Mouse (Mus musculus) kidney, embryonic 16.5 days (tissue): ENCODE measurements around the gene Psmd1. TPM values are rescaled to one million over a fixed set of nuclear protein-coding genes. Genes with fewer than 3 reads are reported as not detected.

Source experiments
- ATAC-seq: fragments of 200-750 bp; cut with Nextera tagmentation; 2 replicates; pipeline ENCODE4 v1.8.0; 2017; ENCODE audit warnings: moderate TSS enrichment; ENCODE audit not compliant: low FRiP score, low TSS enrichment
- H3K27ac ChIP-seq: fragments of 300-500 bp; sonication (generic); 2 replicates; pipeline ENCODE4 v1.5.1; 2014; ENCODE audit warnings: low read length
- H3K27me3 ChIP-seq: fragments of 300-500 bp; sonication (generic); 2 replicates; pipeline ENCODE4 v1.6.1; 2014; ENCODE audit warnings: low read length, control low read depth, mixed read lengths; ENCODE audit not compliant: insufficient read depth
- H3K36me3 ChIP-seq: fragments of 300-500 bp; sonication (generic); 2 replicates; pipeline ENCODE4 v1.6.1; 2014; ENCODE audit warnings: low read length, control low read depth, mixed read lengths; ENCODE audit not compliant: insufficient read depth
- H3K4me1 ChIP-seq: fragments of 300-500 bp; sonication (generic); 2 replicates; pipeline ENCODE4 v1.6.1; 2014; ENCODE audit warnings: low read length, control low read depth, mixed read lengths; ENCODE audit not compliant: insufficient read depth
- H3K4me2 ChIP-seq: fragments of 300-500 bp; sonication (generic); replicated peaks from 2 replicates; pipeline ENCODE4 v1.6.1; 2014; ENCODE audit warnings: low read depth, low read length
- H3K4me3 ChIP-seq: fragments of 300-500 bp; sonication (generic); 2 replicates; pipeline ENCODE4 v1.5.1; 2014; ENCODE audit warnings: mild to moderate bottlenecking, low read length
- H3K9ac ChIP-seq: fragments of 300-500 bp; sonication (generic); replicated peaks from 2 replicates; pipeline ENCODE4 v1.6.1; 2014; ENCODE audit warnings: low read length
- H3K9me3 ChIP-seq: fragments of 300-500 bp; sonication (generic); 2 replicates; pipeline ENCODE4 v1.6.1; 2016; ENCODE audit warnings: low read length, control low read depth
- WGBS: fragments of 180-500 bp; shearing (Covaris S2); extraction: QIAGEN DNeasy Blood & Tissue Kit; methylation state at CpG from one replicate; pipeline ENCODE4 v1.1.7; 2014; 5-methylcytosine and 5-hydroxymethylcytosine counted together
- polyA plus RNA-seq: library from polyadenylated mRNA; unstranded; fragments of >200 nt; fragmentation: Nextera tagmentation; extraction: Ambion mirVana; gene quantifications from 2 replicates; pipeline ENCODE4 v1.2.1, GENCODE M21; 2015

Gene Psmd1
- polyA plus RNA-seq, 1 experiment from 2014 or later: 194 TPM

DNA sequence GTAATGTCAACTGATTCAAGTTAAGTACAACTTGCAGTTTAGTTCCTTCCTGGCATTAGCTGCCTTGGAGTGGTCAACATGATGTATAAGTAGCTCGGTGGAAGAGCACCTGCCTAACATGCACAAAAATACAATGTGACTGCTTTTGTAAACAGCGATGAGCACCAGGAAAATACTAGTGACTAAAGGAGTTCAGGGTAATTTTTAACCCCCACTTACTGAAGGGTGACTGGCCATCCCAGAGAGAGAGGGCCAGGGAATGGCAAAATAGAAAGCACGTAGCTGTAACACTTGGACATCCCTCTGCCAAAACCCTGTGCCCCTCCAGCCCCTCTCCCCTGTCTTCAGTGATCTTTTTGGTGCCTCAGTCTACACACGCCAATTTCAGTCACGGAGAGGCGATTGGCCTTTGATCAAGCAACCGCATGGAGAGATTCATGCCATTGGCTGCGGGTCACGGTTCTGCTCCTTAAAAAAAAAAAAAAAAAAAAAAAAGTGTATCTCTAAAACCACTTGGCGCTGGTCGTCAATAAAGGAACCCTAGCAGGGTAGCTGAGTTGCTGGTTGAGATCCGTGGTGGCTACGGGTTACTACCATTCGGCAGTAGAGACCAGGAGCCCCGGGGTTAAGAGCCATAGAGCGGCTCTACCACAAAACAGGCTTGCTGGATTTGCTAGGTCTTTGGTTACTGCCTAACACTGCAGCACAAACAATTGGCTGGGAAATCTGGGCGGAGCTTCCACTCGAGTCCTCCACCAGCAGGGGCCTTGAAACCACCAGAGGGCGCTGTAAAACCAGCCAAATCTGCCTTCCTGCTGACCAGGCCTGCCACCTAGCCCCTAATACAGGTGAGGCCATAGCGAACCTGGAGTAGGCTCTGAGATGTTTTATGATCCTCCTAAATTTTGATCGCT is 5.1 kb upstream of the Psmd1 start:
- peak; percentile 90 for ATAC-seq
- 8% methylated on average over 21 of the region's 21 CpGs for WGBS
- Histone ChIP-seq H3K4me3 (peak overlapping the region; percentile 48), H3K9me3 (no peaks in the 10 kb centered on the region), H3K36me3 (no peaks in the 10 kb centered on the region), H3K27me3 (no peaks in the 10 kb centered on the region), H3K27ac (peak overlapping the region; percentile 62), H3K4me2 (peak overlapping the region; percentile 66), H3K9ac (peak overlapping the region; percentile 59), H3K4me1 (peaks cover 4% of the 10 kb centered on the region)

DNA sequence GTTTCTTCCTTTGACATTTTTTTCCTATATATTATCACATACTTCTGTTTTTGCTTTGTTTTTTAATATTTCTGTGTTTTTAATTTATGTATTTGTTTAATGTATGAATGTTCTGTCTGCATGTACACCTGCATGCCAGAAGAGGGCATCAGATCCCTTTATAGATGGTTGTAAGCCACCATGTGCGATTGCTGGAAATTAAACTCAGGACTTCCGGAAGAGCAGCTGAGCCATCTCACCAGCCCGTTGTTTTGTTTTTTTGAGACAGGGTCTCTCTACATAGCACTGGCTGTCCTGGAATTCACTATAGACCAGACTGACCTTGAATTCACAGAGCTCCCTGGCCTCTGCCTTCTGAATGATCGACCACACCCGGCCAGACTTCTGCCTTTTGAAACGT is 1.7 kb upstream of the Psmd1 start:
- Histone ChIP-seq H3K27me3 (no peaks in the 10 kb centered on the region), H3K4me2 (no peak overlapping the region), H3K4me3 (no peak overlapping the region), H3K4me1 (peaks cover 16% of the 10 kb centered on the region), H3K9me3 (no peaks in the 10 kb centered on the region), H3K9ac (no peak overlapping the region), H3K36me3 (no peaks in the 10 kb centered on the region), H3K27ac (no peak overlapping the region)
- 76% methylated on average over 6 of the region's 6 CpGs for WGBS
- no peak for ATAC-seq

DNA sequence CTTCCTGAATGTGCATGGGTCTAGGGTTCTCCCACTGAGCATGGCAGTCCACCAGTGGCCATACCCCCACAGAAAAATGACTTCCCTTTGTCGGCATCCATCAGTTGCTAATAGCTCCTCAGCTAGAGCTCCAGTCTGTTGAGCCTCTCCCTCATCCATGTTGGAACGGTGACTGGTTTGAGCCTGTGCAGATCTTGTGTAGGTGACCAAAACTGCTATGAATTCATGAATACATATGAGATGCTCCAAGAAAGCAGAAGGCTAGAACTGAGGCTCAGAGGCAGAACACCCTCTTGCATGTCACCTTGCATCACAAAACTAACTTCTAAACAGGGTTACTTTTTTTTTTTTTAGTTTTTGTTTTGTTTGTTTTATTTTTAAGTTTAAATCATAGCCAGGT is 12.4 kb downstream of the Psmd1 start:
- no peaks in the 10 kb centered on the region for H3K4me1 ChIP-seq
- no peaks in the 10 kb centered on the region for H3K9me3 ChIP-seq
- no peak overlapping the region for H3K9ac ChIP-seq
- H3K4me3 ChIP-seq: no peak overlapping the region
- WGBS: 100% methylated on average over 2 of the region's 2 CpGs
- peaks cover 59% of the 10 kb centered on the region for H3K36me3 ChIP-seq
- no peak for ATAC-seq
- no peaks in the 10 kb centered on the region for H3K27me3 ChIP-seq
- H3K27ac ChIP-seq: no peak overlapping the region
- no peak overlapping the region for H3K4me2 ChIP-seq

DNA sequence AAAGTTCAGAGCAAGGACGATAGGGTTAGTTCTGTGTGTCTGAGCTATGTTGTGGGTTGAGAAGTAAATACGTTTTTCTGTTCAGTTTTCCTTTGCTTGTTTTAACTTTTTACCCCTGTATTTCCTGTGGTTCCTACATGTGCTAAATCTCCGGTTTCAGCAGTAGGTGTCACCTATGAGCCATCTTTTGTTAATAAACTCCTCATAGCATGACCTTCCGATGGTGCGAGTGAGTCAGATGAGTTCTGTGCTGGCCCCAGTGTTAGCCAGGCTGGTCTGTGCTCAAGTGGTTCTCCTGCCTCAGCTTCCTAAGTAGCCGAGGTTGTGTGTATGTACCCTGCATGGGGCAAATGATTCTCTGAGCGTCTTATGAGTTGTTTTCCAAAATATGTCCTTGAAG is 30.2 kb downstream of the Psmd1 start:
- no peak overlapping the region for H3K27ac ChIP-seq
- H3K9ac ChIP-seq: no peak overlapping the region
- no peak overlapping the region for H3K4me2 ChIP-seq
- no peaks in the 10 kb centered on the region for H3K27me3 ChIP-seq
- H3K9me3 ChIP-seq: no peaks in the 10 kb centered on the region
- 78% methylated on average over 7 of the region's 7 CpGs for WGBS
- no peak overlapping the region for H3K4me3 ChIP-seq
- H3K36me3 ChIP-seq: peaks cover 56% of the 10 kb centered on the region
- H3K4me1 ChIP-seq: no peaks in the 10 kb centered on the region
- no peak for ATAC-seq

DNA sequence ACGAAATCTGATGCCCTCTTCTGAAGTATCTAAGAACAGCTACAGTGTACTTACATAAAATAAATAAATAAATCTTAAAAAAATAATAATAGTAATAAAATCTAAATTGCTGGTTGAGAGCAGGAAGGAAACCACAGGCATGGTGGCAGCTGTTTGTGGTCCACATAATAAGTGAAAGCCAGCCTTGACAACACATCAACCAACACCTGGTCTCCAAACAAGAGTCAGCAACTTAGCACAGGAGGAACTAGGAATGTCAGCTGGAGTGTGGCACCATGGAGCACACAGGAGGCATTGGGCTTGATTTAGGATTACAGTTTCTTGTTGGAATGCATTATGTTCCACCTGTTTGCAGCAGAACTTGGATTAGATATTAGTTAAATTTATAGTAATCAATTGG is 40.9 kb downstream of the Psmd1 start:
- H3K27me3 ChIP-seq: no peaks in the 10 kb centered on the region
- no peak overlapping the region for H3K4me3 ChIP-seq
- WGBS: 92% methylated on average over 1 of the region's 1 CpGs
- H3K4me2 ChIP-seq: no peak overlapping the region
- H3K9me3 ChIP-seq: no peaks in the 10 kb centered on the region
- H3K27ac ChIP-seq: no peak overlapping the region
- no peaks in the 10 kb centered on the region for H3K36me3 ChIP-seq
- no peak for ATAC-seq
- H3K4me1 ChIP-seq: no peaks in the 10 kb centered on the region
- H3K9ac ChIP-seq: no peak overlapping the region

DNA sequence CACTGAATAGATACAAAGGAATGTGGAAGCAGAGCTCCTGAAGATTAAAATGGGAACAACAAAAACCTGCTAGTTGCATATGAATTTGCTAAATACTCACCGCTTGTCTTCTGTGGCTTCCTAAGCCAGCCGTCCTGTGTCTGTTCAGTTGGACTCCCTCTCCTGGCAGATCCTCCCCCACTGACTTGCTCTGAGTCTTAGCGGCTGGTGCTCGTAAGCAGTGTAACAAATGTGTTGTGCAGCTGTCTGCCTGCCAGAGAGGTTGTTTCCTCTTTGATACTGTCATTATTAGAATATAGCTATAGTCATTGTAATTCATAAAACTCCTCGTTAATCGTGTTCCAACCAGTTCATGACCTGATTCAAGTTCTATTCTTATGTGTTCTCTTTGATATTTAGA is 47.6 kb downstream of the Psmd1 start, which contains the start of gene Htr2b:
Gene Htr2b, minus strand, starts transcription at position 192 of the 400 bp plus-strand sequence.
- H3K27me3 ChIP-seq: no peaks in the 10 kb centered on the region
- H3K9me3 ChIP-seq: no peaks in the 10 kb centered on the region
- H3K27ac ChIP-seq: 0 out of 2 replicates have a peak within 1 kb of the TSS, but pooled peaks have one; percentile 28
- H3K4me3 ChIP-seq: no peak within 1 kb of the TSS
- WGBS: 28% methylated on average over 6 of the region's 6 CpGs
- 0 out of 2 replicates have a peak, but pooled peaks cover 2% of the 10 kb centered on the region for H3K4me1 ChIP-seq
- peak; percentile 83 for ATAC-seq
- H3K36me3 ChIP-seq: no peaks in the 10 kb centered on the region
- no peak within 1 kb of the TSS for H3K4me2 ChIP-seq
- H3K9ac ChIP-seq: no peak within 1 kb of the TSS

DNA sequence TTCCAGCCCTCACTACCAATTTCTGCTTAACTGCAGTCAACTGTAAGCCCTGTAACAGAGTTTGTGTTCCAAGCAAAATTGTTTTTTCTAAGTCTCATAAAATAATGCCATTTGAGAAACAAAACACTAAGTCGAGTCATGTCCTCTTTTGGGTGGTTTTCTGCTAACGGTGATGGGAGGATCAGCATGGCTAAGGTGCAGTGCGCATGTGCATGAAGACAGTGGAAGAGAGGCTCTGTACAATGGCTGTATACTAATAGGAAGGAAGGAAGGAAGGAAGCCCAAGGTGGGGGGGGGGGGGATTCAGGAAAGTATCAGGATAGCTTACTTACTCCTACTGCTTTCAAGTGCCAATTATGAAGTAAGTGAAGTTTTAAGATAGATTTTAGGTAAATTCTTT is 50.0 kb downstream of the Psmd1 start:
- Histone ChIP-seq H3K4me1 (0 out of 2 replicates have a peak, but pooled peaks cover 2% of the 10 kb centered on the region), H3K36me3 (peaks cover 17% of the 10 kb centered on the region; the same call in 1 of the 2 replicates), H3K4me3 (no peak overlapping the region), H3K27ac (no peak overlapping the region), H3K4me2 (no peak overlapping the region), H3K9ac (no peak overlapping the region), H3K27me3 (no peaks in the 10 kb centered on the region), H3K9me3 (no peaks in the 10 kb centered on the region)
- WGBS: 67% methylated on average over 3 of the region's 3 CpGs
- ATAC-seq: no peak

DNA sequence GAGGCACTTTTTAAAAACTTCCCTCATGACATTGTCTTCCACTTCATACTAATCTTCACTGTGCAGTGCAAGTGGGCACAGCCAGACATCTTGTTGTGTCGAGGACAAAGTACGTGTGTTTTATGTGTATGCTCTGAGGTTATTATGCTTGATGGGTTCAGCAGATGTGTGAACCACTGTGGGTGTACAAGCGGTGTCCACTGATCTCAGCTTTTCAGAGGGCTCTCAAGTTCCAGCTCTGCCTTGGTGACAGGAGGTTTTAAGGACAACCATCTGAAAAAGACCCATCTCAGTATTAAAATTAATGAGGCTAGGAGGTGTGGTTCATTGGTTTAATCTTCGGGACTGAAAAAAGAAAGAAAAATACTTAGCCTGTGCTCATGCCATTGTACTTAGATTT is 55.4 kb downstream of the Psmd1 start:
- WGBS: 51% methylated on average over 4 of the region's 4 CpGs
- Histone ChIP-seq H3K4me2 (no peak overlapping the region), H3K4me3 (no peak overlapping the region), H3K9ac (no peak overlapping the region), H3K4me1 (0 out of 2 replicates have a peak, but pooled peaks cover 2% of the 10 kb centered on the region), H3K27ac (no peak overlapping the region), H3K27me3 (no peaks in the 10 kb centered on the region), H3K36me3 (peaks cover 41% of the 10 kb centered on the region), H3K9me3 (no peaks in the 10 kb centered on the region)
- peak; percentile 77 for ATAC-seq

DNA sequence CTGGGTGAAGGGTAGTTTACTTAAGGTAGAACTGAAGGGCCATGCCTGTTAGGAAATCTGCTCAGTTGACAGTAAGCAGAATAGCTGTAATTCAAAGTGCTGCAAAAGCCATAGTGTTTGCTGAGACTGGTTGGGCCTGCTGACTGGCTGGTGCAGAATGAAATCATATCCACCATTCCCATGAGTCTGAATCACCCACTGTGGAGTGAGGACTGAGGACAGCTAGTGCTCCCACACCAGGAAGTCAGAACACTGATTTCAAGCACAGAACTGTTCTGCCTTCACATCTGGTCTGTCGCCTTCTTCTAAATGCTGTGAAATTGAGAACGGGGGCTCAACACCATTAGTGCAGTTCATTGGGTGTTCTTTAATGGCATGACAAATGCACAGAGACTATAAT is 61.8 kb downstream of the Psmd1 start:
- no peak overlapping the region for H3K27ac ChIP-seq
- no peak overlapping the region for H3K4me3 ChIP-seq
- WGBS: 92% methylated on average over 2 of the region's 2 CpGs
- no peaks in the 10 kb centered on the region for H3K27me3 ChIP-seq
- H3K9me3 ChIP-seq: no peaks in the 10 kb centered on the region
- no peaks in the 10 kb centered on the region for H3K4me1 ChIP-seq
- H3K4me2 ChIP-seq: no peak overlapping the region
- ATAC-seq: no peak
- H3K36me3 ChIP-seq: peaks cover 65% of the 10 kb centered on the region
- no peak overlapping the region for H3K9ac ChIP-seq

DNA sequence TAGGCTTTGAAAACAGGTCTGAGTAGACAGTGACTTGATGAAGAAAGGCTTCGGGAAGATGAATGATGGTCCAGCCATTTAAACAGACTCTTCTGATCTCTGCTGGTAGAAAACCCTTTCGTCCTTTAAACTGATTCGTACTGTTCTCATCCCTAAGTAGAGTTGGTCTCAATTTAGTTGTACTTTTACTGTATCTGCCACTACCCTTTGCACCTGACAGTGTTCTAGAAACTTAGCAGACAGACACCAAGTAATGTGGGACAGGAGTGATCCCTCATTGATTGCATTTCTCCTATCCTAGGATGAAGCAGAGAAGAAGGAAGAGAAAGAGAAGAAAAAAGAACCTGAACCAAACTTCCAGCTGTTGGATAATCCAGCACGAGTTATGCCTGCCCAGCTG is 69.2 kb downstream of the Psmd1 start, which contains the start of gene Gm21972:
Gene Gm21972, plus strand, starts transcription at position 301 of the 400 bp plus-strand sequence.
- peaks cover 67% of the 10 kb centered on the region for H3K36me3 ChIP-seq
- no peak for ATAC-seq
- WGBS: 94% methylated on average over 4 of the region's 4 CpGs
- no peaks in the 10 kb centered on the region for H3K27me3 ChIP-seq
- H3K4me1 ChIP-seq: no peaks in the 10 kb centered on the region
- no peak within 1 kb of the TSS for H3K27ac ChIP-seq
- H3K9me3 ChIP-seq: no peaks in the 10 kb centered on the region
- H3K9ac ChIP-seq: no peak within 1 kb of the TSS
- H3K4me3 ChIP-seq: no peak within 1 kb of the TSS
- no peak within 1 kb of the TSS for H3K4me2 ChIP-seq
